Mouse (Mus musculus) layer of hippocampus, adult 8-10 months (tissue): Measurements from ENCODE around the gene Cds2. TPM values are rescaled to one million over a fixed set of nuclear protein-coding genes. Genes with fewer than 3 reads are reported as not detected.
"Not testable (repeated sequence)": the region's sequence is repeated elsewhere in the genome, so short reads cannot be mapped to it uniquely, and the experiment has no call there.

Experiments
- DNase-seq, 2 experiments: peaks; one replicate each; pipeline ENCODE4 v3.0.0; 2022; ENCODE audit warnings: low spot score in 2 of 2
- total RNA-seq, 4 experiments: library from RNA; stranded (reverse); gene quantifications; 2 replicates each; pipeline ENCODE4 v1.2.4; 2022

Cds2 gene
- total RNA-seq, 4 experiments from 2014 or later: 242 to 286 (median 261) TPM

GRCm38 (mm10) chr2:132265196-132265595 lies 2.2 kb downstream of the Cds2 start:
- no peak for DNase-seq

GRCm38 (mm10) chr2:132266086-132266485 lies 3.1 kb downstream of the Cds2 start:
- DNase-seq: no peak

- DNase-seq: no peak
These were observed 6.3 kb downstream of the Cds2 start for GRCm38 (mm10) chr2:132269217-132269616.

- DNase-seq: no peak
These were observed 7.5 kb downstream of the Cds2 start for GRCm38 (mm10) chr2:132270331-132270951.

- DNase-seq: no peak
These were observed 9.9 kb downstream of the Cds2 start for GRCm38 (mm10) chr2:132272694-132273389.

GRCm38 (mm10) chr2:132275527-132275926 lies 12.6 kb downstream of the Cds2 start:
- DNase-seq: no peak

- no peak for DNase-seq
These were observed 13.3 kb downstream of the Cds2 start for GRCm38 (mm10) chr2:132276249-132276648.

- no peak for DNase-seq
These were observed 15.4 kb downstream of the Cds2 start for GRCm38 (mm10) chr2:132278273-132278853.

GRCm38 (mm10) chr2:132279336-132279882 lies 16.5 kb downstream of the Cds2 start:
- DNase-seq: no peak

GRCm38 (mm10) chr2:132279978-132280377 lies 17.0 kb downstream of the Cds2 start:
- DNase-seq: no peak

- no peak for DNase-seq
These were observed 17.7 kb downstream of the Cds2 start for GRCm38 (mm10) chr2:132280518-132281120.

GRCm38 (mm10) chr2:132281560-132282452 lies 18.9 kb downstream of the Cds2 start:
- DNase-seq: no peak

- no peak for DNase-seq
These were observed 19.7 kb downstream of the Cds2 start for GRCm38 (mm10) chr2:132282453-132283174.

- no peak for DNase-seq
These were observed 20.5 kb downstream of the Cds2 start for GRCm38 (mm10) chr2:132283236-132284070.

- no peak for DNase-seq
These were observed 21.7 kb downstream of the Cds2 start for GRCm38 (mm10) chr2:132284492-132285139.

- not testable (repeated sequence) for DNase-seq
These were observed 22.8 kb downstream of the Cds2 start for GRCm38 (mm10) chr2:132285722-132286121.

- no peak for DNase-seq
These were observed 23.6 kb downstream of the Cds2 start for GRCm38 (mm10) chr2:132286376-132287076.

- DNase-seq: not testable (repeated sequence)
These were observed 26.3 kb downstream of the Cds2 start for GRCm38 (mm10) chr2:132289213-132289612.
